Mouse (Mus musculus): ENCODE data around the gene Bpi. TPM values are rescaled to one million over a fixed set of nuclear protein-coding genes. Genes with fewer than 3 reads are reported as not detected.

Bpi gene
- polyA plus RNA-seq, 1 experiment: 0.32 TPM

- H3K27ac ChIP-seq (ENCODE audit: control insufficient read depth, insufficient read depth, low read length): peak overlapping the region; percentile 84; the same call in 1 of the 2 replicates
- 3% methylated on average over 1 of the region's 1 CpGs for WGBS
Observed at GRCm38 (mm10) chr2:158313089-158313488, 55.2 kb downstream of the Bpi start.

GRCm38 (mm10) chr2:158316371-158316770 lies 58.5 kb downstream of the Bpi start:
- WGBS: 75% methylated on average over 8 of the region's 8 CpGs
- no peaks in the 10 kb centered on the region for H3K27me3 ChIP-seq (ENCODE audit: control insufficient read depth, insufficient read depth, low read length)
- DNase-seq: peak; percentile 33

More at GRCm38 (mm10) chr2:158313089-158313488, 55.2 kb downstream of the Bpi start:
- Histone ChIP-seq H3K27me3 (ENCODE audit: control insufficient read depth, insufficient read depth, low read length) (no peaks in the 10 kb centered on the region), H3K4me3 (ENCODE audit: control insufficient read depth, insufficient read depth, low read length) (no peak overlapping the region), H3K36me3 (ENCODE audit: control insufficient read depth, insufficient read depth, low read length) (no peaks in the 10 kb centered on the region), H3K4me1 (replicated peaks; ENCODE audit: control insufficient read depth, insufficient read depth, low read length) (peaks cover 23% of the 10 kb centered on the region)
- DNase-seq: no peak
- TF ChIP-seq CTCF (IDR thresholded peaks at IDR 0.05; ENCODE audit: borderline replicate concordance, control insufficient read depth, extremely low read depth, insufficient read depth, low read length, poor library complexity) (no peak), POLR2A (IDR thresholded peaks at IDR 0.05; ENCODE audit: control insufficient read depth, extremely low read depth, insufficient read depth, low read length, poor library complexity) (no peak)

DNA sequence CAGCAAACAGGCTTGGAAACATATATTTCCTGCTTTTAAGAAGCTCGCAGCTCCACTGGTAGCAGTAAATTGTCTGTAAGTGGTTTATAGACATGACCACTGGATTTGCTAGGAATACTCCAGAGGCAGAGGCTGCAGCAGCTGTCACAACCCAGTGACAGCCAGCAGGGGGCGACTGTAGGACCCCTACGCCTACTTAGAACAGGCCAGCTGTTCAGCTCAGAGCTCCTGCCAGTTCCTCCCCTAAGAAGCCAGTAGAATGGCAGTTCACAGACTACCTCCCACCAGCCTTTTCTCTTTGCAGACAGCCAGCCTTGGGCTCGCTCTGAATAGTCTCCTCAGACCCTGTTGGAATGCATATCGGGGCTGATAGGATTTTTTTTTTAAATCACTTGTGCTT lies 59.1 kb downstream of the Bpi start:
- 62% methylated on average over 5 of the region's 5 CpGs for whole genome bisulfite sequencing
- H3K27me3 ChIP-seq (ENCODE audit: control insufficient read depth, insufficient read depth, low read length): no peaks in the 10 kb centered on the region
- DNase-seq: peak; percentile 55

More at GRCm38 (mm10) chr2:158316371-158316770, 58.5 kb downstream of the Bpi start:
- Histone ChIP-seq H3K27ac (ENCODE audit: control insufficient read depth, insufficient read depth, low read length) (no peak overlapping the region), H3K4me3 (ENCODE audit: control insufficient read depth, insufficient read depth, low read length) (no peak overlapping the region), H3K36me3 (ENCODE audit: control insufficient read depth, insufficient read depth, low read length) (no peaks in the 10 kb centered on the region), H3K4me1 (replicated peaks; ENCODE audit: control insufficient read depth, insufficient read depth, low read length) (peaks cover 25% of the 10 kb centered on the region)
- TF ChIP-seq CTCF (IDR thresholded peaks at IDR 0.05; ENCODE audit: borderline replicate concordance, control insufficient read depth, extremely low read depth, insufficient read depth, low read length, poor library complexity) (no peak; the same call in 1 of the 2 replicates), POLR2A (IDR thresholded peaks at IDR 0.05; ENCODE audit: control insufficient read depth, extremely low read depth, insufficient read depth, low read length, poor library complexity) (no peak)

DNA sequence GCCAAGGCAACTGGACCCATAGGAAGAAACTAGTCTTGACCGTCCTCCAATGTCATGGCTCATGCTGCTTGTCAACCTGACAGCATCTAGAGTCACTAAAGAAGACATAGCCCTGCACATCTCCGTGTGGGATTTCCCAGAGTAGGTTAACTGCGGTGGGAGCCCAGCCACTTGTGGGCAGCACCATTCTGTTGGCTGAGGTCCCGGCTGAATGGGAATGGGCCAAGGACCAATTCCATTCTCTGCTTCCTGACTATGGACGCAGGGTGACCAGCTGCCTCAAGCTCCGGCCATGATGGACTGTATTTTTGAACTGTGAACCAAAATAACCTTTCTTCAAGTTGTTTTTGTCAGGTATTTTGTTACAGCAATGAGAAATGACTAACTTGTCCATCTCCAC lies 63.7 kb downstream of the Bpi start:
- no peak for DNase-seq

More for the DNA sequence above, 59.1 kb downstream of the Bpi start:
- Histone ChIP-seq H3K4me3 (ENCODE audit: control insufficient read depth, insufficient read depth, low read length) (no peak overlapping the region), H3K4me1 (replicated peaks; ENCODE audit: control insufficient read depth, insufficient read depth, low read length) (peaks cover 31% of the 10 kb centered on the region), H3K27ac (ENCODE audit: control insufficient read depth, insufficient read depth, low read length) (no peak overlapping the region), H3K36me3 (ENCODE audit: control insufficient read depth, insufficient read depth, low read length) (no peaks in the 10 kb centered on the region)
- TF ChIP-seq POLR2A (IDR thresholded peaks at IDR 0.05; ENCODE audit: control insufficient read depth, extremely low read depth, insufficient read depth, low read length, poor library complexity) (no peak), CTCF (IDR thresholded peaks at IDR 0.05; ENCODE audit: borderline replicate concordance, control insufficient read depth, extremely low read depth, insufficient read depth, low read length, poor library complexity) (peak; percentile 78; the same call in 1 of the 2 replicates)

DNA sequence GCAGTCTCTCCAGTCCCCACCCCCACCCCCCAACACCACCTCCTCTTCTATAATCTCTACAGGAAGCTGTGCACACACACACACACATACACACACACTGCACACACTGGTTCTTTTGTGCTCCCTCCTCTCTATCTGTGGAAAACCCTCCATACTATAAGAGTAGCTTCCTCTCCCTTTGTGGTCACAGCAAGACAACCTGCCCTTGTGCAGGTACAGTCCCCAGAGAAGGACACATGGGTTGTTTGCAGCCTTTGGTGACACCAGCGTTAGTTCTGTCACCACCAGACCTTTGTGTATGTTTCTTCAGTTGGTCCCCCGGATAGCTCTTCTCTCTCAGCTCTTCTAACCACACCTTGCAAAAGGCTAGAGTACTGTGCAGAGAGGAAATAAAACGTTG lies 65.0 kb downstream of the Bpi start:
- TF ChIP-seq POLR2A (IDR thresholded peaks at IDR 0.05; ENCODE audit: control insufficient read depth, extremely low read depth, insufficient read depth, low read length, poor library complexity) (no peak), CTCF (IDR thresholded peaks at IDR 0.05; ENCODE audit: borderline replicate concordance, control insufficient read depth, extremely low read depth, insufficient read depth, low read length, poor library complexity) (no peak)
- DNase-seq: peak; percentile 40
- Histone ChIP-seq H3K36me3 (ENCODE audit: control insufficient read depth, insufficient read depth, low read length) (no peaks in the 10 kb centered on the region), H3K27me3 (ENCODE audit: control insufficient read depth, insufficient read depth, low read length) (no peaks in the 10 kb centered on the region), H3K27ac (ENCODE audit: control insufficient read depth, insufficient read depth, low read length) (peak overlapping the region; percentile 97), H3K4me3 (ENCODE audit: control insufficient read depth, insufficient read depth, low read length) (no peak overlapping the region), H3K4me1 (replicated peaks; ENCODE audit: control insufficient read depth, insufficient read depth, low read length) (peaks cover 26% of the 10 kb centered on the region)
- WGBS: 3% methylated on average over 3 of the region's 3 CpGs

More for the DNA sequence above, 63.7 kb downstream of the Bpi start:
- Histone ChIP-seq H3K36me3 (ENCODE audit: control insufficient read depth, insufficient read depth, low read length) (no peaks in the 10 kb centered on the region), H3K27ac (ENCODE audit: control insufficient read depth, insufficient read depth, low read length) (no peak overlapping the region), H3K4me1 (replicated peaks; ENCODE audit: control insufficient read depth, insufficient read depth, low read length) (peaks cover 26% of the 10 kb centered on the region), H3K27me3 (ENCODE audit: control insufficient read depth, insufficient read depth, low read length) (no peaks in the 10 kb centered on the region), H3K4me3 (ENCODE audit: control insufficient read depth, insufficient read depth, low read length) (no peak overlapping the region)
- WGBS: 97% methylated on average over 6 of the region's 6 CpGs
- TF ChIP-seq CTCF (IDR thresholded peaks at IDR 0.05; ENCODE audit: borderline replicate concordance, control insufficient read depth, extremely low read depth, insufficient read depth, low read length, poor library complexity) (no peak), POLR2A (IDR thresholded peaks at IDR 0.05; ENCODE audit: control insufficient read depth, extremely low read depth, insufficient read depth, low read length, poor library complexity) (no peak)

DNA sequence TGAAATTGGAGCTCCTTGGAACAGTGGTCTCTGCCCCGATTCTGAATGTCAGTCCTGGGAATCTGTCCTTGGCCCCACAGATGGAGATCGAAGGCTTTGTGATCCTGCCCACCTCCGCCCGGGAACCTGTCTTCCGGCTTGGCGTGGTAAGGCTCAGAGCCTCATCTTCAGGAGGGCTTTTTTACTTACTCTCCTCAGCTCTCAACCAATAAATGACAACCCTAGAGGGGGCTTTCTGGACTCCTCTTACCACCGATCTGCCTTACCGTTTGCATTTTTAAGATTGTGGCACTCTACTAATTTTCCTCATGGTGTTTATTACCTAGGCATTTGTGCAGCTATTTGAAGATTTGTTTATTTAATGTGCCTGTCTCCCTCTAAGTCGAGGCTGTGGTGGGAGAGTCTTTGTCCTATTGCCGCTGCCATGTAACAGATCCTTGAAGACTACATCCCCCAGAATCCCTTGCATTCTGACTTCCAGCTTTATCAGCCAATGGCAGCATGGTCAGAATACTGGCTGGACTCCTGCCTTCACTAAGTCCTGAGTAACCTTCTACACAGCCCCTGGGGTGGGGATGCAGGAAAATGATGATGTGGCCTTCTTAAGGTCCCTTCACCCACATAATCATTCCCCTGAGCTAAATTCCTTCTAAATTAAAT lies 66.8 kb downstream of the Bpi start:
- Histone ChIP-seq H3K36me3 (ENCODE audit: control insufficient read depth, insufficient read depth, low read length) (no peaks in the 10 kb centered on the region), H3K27ac (ENCODE audit: control insufficient read depth, insufficient read depth, low read length) (no peak overlapping the region), H3K4me1 (replicated peaks; ENCODE audit: control insufficient read depth, insufficient read depth, low read length) (peaks cover 26% of the 10 kb centered on the region), H3K27me3 (ENCODE audit: control insufficient read depth, insufficient read depth, low read length) (no peaks in the 10 kb centered on the region), H3K4me3 (ENCODE audit: control insufficient read depth, insufficient read depth, low read length) (no peak overlapping the region)
- TF ChIP-seq CTCF (IDR thresholded peaks at IDR 0.05; ENCODE audit: borderline replicate concordance, control insufficient read depth, extremely low read depth, insufficient read depth, low read length, poor library complexity): no peak
- no peak for TF ChIP-seq POLR2A (IDR thresholded peaks at IDR 0.05; ENCODE audit: control insufficient read depth, extremely low read depth, insufficient read depth, low read length, poor library complexity)
- 94% methylated on average over 10 of the region's 10 CpGs for WGBS
- DNase-seq: no peak
